Mouse (Mus musculus) erythroblast, adult 5-6 weeks (primary cell): ENCODE measurements around the gene Ebna1bp2. TPM values are rescaled to one million over a fixed set of nuclear protein-coding genes. Genes with fewer than 3 reads are reported as not detected.

Experiments used
- ATAC-seq: replicated peaks from 2 replicates; pipeline ENCODE4 v1.8.0; 2016; ENCODE audit warnings: moderate number of reproducible peaks, mild to moderate bottlenecking, moderate TSS enrichment, inconsistent platforms; ENCODE audit not compliant: poor library complexity, low FRiP score, severe bottlenecking
- total RNA-seq, 2 experiments: library from RNA; stranded (forward) in 1 of 2; stranded (reverse) in 1 of 2; fragments of 150-400 nt in 1 of 2; fragments of 200-764, 138-1000 nt in 1 of 2; gene quantifications; 2 replicates each; pipeline versions ENCODE4 v1.2.3 to v1.2.4; 2015 to 2017; ENCODE audit warnings: low replicate concordance in 2 of 2

The Ebna1bp2 gene
- total RNA-seq (2015; ENCODE audit: low replicate concordance), result 28.4 and 35.1 TPM in 2 replicates
- total RNA-seq (2017; ENCODE audit: low replicate concordance), result 12.6 and 20.6 TPM in 2 replicates

GRCm38 (mm10) chr4:118620279-118620966, at the start of gene Ebna1bp2, which contains the start of gene Cfap57:
TSS of gene Ebna1bp2 (plus strand) at chr4:118620799.
TSS of gene Cfap57 (minus strand) at chr4:118620777.
- ATAC-seq, result peak; percentile 97

GRCm38 (mm10) chr4:118571441-118571840, 49.2 kb upstream of the Ebna1bp2 start:
- ATAC-seq, result no peak

GRCm38 (mm10) chr4:118576097-118576496, 44.5 kb upstream of the Ebna1bp2 start:
- ATAC-seq, result peak; percentile 84

DNA sequence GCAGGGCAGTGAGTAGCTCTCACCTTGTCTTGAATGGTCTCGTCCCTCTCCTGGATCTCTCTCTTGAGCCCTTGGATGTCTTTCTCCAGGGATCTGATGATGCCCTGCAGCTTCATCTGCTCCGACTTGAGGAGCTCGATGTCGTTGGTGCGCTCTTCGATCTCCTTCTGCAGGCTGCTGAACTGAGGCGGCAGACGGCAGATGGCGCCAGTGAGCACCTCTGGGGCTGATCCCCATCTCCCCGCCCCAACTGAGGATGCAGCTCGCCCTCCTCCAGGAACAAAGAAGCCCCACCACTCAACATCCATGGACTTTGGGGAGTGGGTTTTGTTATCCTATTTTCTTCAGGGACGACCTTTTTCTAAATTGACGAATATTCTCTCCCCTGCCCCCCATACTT, 41.3 kb upstream of the Ebna1bp2 start:
- ATAC-seq, result no peak

GRCm38 (mm10) chr4:118581508-118581907, 39.1 kb upstream of the Ebna1bp2 start:
- ATAC-seq, result no peak

GRCm38 (mm10) chr4:118582629-118583028, 38.0 kb upstream of the Ebna1bp2 start:
- no peak for ATAC-seq

- no peak for ATAC-seq
Observed at GRCm38 (mm10) chr4:118589053-118589732, 31.4 kb upstream of the Ebna1bp2 start.

- no peak for ATAC-seq
Observed at GRCm38 (mm10) chr4:118589733-118590130, 30.9 kb upstream of the Ebna1bp2 start.

GRCm38 (mm10) chr4:118604065-118604464, 16.5 kb upstream of the Ebna1bp2 start:
- ATAC-seq, result no peak

DNA sequence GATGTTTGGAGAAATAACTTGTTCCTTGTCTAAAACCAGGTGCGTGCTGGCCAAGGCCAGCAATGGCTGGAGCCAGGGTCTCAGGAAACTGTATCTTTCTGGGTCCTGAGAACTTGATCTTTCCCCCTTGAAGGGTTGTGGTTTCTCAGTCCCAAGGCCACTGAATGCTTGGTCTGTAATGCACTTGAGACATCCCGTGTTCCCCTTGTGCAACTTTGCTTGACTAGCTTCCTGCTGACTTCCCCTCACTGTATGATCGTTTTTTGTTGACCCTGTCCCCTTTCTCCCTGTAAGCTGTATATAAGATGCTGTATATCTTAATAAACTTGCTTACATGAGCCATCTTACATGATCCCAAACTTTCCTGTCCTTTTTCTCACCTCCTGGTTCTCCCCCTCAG, 10.8 kb upstream of the Ebna1bp2 start:
- ATAC-seq, result no peak

DNA sequence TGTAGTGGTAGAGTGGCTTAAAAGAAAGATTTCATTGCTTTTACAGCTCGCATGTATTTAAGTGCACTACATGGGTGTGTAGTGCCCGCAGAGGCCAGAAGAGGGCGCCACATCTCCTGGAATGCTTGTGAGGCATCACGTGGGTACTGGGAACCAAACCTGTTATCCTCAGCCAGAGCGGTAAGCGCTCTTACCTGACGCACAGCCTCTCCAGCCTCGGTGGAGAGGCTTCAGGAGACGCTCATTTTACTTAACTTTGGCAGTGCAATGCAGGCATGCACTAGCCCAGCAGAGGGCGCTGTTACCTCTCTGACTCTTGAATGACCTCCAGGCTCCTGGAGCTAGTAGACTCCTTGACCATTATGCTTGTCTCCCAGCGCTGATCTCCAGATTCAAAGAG, 8.0 kb upstream of the Ebna1bp2 start:
- peak; percentile 54; the same call in 1 of the 2 replicates for ATAC-seq

GRCm38 (mm10) chr4:118615412-118615811, 5.2 kb upstream of the Ebna1bp2 start:
- ATAC-seq, result no peak

DNA sequence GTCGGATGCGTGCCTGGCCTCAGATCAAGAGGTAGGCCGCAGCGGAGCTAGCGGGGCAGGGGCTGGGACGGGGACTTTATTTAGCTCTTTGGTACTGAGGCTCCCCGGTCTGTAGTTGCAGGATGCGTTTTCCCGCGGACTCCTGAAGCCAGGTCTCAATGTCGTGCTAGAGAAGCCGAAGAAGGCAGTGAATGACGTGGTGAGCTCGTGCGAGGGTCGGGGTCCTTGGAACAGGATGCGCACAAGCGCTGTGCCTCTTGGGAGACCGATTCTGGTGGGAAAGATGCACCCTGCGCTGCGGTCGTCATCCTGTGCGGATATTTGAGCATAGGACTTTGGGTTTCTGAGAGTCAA, 345 bp downstream of the Ebna1bp2 start:
- ATAC-seq, result no peak; the same call in 1 of the 2 replicates

DNA sequence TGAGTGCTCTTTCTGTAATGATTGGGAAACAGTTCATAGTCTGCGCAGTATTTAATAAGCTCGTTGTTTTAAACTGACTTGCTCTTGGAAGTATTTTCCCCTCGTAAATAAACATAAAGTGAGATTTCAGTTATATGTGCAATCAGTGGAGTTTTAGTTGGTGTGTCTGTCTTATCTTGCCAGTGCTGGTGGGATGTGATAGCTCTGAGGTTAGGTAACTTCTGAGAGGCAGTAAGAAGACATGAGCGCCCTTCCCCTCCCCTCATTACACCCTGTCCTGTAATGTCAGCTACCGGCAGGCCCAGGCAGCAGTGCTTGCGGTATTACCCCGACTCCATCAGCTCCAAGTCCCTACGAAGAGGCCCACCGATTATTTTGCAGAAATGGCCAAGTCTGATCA, 1.2 kb downstream of the Ebna1bp2 start:
- ATAC-seq, result no peak

GRCm38 (mm10) chr4:118630261-118630660, 9.7 kb downstream of the Ebna1bp2 start:
- no peak for ATAC-seq

DNA sequence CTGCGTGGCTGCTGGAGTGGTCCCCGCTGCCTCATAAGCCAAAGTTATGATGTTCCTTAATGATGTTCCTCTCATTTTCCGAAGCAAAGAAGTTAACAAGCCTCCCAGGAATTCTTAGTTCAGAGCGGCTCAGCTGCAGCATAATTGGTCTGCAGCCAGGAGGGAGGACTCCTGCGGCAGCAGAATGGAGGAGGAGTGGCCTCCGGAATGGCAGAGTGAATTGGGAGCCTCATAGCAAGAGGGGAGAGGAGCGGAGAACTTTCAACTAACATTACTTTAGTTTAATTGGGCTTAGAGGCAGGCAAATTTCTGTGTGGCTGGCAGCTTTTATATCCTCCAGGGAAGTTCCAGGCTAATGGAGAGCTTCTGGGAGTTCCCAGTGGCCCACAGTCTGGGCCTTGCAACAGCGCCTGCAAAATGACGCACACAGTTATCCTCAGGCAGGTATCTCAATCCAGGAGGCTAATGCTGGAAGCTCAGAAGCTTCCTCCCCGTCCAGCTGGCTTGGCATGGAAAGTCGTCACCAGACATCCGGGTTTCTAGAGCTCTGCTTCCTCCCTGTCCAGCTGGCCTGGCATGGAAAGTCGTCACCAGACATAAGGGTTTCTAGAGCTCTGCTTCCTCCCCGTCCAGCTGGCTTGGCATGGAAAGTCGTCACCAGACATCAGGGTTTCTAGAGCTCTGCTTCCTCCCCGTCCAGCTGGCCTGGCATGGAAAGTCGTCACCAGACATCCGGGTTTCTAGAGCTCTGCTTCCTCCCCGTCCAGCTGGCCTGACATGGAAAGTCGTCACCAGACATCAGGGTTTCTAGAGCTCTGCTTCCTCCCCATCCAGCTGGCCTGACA, 22.0 kb downstream of the Ebna1bp2 start:
- no peak for ATAC-seq

DNA sequence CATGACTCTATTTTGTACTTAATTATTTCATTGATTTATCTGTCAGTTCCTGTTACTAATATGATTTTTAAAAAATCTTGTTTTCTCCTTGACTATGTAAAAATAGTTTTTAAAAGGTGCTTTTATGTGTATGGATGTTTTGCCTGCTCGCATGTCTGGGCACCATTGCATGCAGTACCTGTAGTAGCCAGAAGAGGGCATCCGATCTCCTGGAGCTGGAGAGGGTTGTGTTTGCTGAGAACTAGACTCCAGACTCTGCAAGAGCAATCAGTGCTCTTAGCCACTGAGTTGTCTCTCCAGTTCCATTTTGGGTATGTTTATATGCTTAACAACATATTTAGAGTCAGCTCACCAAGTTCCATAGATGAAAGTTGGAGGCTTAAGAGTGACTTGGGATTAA, 24.6 kb downstream of the Ebna1bp2 start:
- ATAC-seq, result 0 out of 2 replicates have a peak, but pooled peaks have one; percentile 69

DNA sequence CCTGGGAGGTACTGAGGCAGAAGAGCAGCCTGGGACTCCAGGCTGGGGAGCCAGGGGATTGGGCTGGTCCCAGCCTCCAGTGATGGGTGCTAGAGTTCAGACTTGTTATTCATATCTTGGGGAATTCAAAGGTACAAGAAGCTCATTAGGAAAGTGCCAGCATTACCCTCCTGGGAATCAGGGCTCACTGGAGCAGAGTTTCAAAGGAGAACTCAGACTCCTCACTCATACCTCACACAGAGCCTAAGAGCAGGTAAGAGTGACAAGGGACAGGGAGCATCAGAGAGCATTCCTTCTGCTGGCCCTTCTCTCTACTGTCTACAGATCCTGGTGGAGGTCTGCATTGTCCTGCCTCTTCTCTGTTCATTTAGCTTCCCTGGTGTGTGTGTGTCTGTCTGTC, 38.1 kb downstream of the Ebna1bp2 start, which contains the start of gene Olfr62:
Gene Olfr62 (plus strand): TSS at position 301 of the 400 bp plus-strand sequence.
- ATAC-seq, result no peak
